Mouse (Mus musculus): ENCODE measurements around the gene Tmem150b. TPM values are rescaled to one million over a fixed set of nuclear protein-coding genes. Genes with fewer than 3 reads are reported as not detected.

Gene Tmem150b
- 0.13 and 0.19 TPM in 2 replicates for polyA plus RNA-seq (2014; fragmentation: Nextera tagmentation; extraction: Ambion mirVana)

DNA sequence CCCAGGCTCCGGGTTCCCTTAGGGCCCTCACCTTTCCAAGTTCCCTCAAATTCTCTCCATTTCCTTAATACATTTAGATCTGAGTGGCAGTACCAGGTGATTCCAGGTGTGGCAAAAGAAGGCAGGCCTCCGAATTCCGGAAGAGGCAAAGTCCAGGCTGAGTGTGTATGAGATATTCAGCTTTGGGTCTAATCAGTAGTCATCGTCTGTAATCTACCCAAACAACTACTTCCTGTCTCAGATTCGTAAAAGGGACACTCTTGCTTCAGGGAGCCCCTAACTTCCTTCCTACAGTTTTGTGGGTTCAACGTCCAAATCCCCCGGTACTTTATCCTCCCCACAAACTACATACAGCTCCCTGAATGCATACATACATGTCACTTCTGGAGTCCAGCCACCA is at the start of gene Tmem150b:
TSS of gene Tmem150b (minus strand) at position 81 of the 400 bp plus-strand sequence.
- peak within 1 kb of the TSS; percentile 33; the same call in 1 of the 2 replicates for H3K9ac ChIP-seq (ENCODE audit: low read length)
- no peak within 1 kb of the TSS for H3K27ac ChIP-seq (ENCODE audit: low read depth, low read length)
- DNase-seq (ENCODE audit: low spot score) (no peak), ATAC-seq (replicated peaks; ENCODE audit: low FRiP score) (no peak)
- H3K9me3 ChIP-seq (ENCODE audit: control insufficient read depth, low read length) = no peaks in the 10 kb centered on the region
- no peaks in the 10 kb centered on the region for H3K27me3 ChIP-seq (ENCODE audit: control insufficient read depth, insufficient read depth, low read length)
- H3K4me3 ChIP-seq (ENCODE audit: low read depth, low read length) = no peak within 1 kb of the TSS
- 85% methylated on average over 7 of the region's 7 CpGs for WGBS
- H3K36me3 ChIP-seq (ENCODE audit: control insufficient read depth, insufficient read depth, low read length) = no peaks in the 10 kb centered on the region
- H3K4me1 ChIP-seq (replicated peaks; ENCODE audit: control insufficient read depth, insufficient read depth, low read length) = no peaks in the 10 kb centered on the region
- no peak within 1 kb of the TSS for H3K4me2 ChIP-seq (ENCODE audit: low read depth, low read length, severe bottlenecking)

DNA sequence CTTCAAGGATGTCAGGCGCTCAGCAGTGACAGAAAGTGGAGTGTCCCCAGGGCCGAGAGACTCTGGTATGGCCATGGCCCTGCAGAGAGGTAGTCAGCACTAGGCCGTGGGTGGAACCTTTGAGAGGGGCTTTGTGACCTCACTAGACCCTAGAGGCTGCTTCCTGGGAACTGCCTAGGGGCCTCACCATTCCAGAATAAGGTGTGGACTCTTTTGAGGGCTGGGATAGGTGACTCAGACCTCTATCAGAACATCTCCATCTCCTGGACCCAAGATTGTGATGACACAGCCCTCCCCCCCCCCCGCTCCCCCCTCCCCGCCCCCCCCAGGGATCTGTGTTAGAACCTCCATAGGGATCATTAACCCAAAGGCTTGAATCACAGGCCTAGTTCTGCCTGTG is 46.2 kb upstream of the Tmem150b start, which contains the start of gene Fam71e2:
TSS of gene Fam71e2 (minus strand) at position 101 of the 400 bp plus-strand sequence.
- Histone ChIP-seq H3K4me2 (ENCODE audit: low read depth, low read length, severe bottlenecking) (no peak within 1 kb of the TSS), H3K27ac (ENCODE audit: low read depth, low read length) (no peak within 1 kb of the TSS), H3K27me3 (ENCODE audit: control insufficient read depth, insufficient read depth, low read length) (peaks cover 13% of the 10 kb centered on the region), H3K9me3 (ENCODE audit: control insufficient read depth, low read length) (no peaks in the 10 kb centered on the region), H3K4me3 (ENCODE audit: low read depth, low read length) (no peak within 1 kb of the TSS), H3K4me1 (replicated peaks; ENCODE audit: control insufficient read depth, insufficient read depth, low read length) (no peaks in the 10 kb centered on the region), H3K9ac (ENCODE audit: low read length) (no peak within 1 kb of the TSS), H3K36me3 (ENCODE audit: control insufficient read depth, insufficient read depth, low read length) (no peaks in the 10 kb centered on the region)
- ATAC-seq (replicated peaks; ENCODE audit: low FRiP score) = no peak
- DNase-seq (ENCODE audit: low spot score) = no peak
- WGBS = 83% methylated on average over 3 of the region's 5 CpGs

DNA sequence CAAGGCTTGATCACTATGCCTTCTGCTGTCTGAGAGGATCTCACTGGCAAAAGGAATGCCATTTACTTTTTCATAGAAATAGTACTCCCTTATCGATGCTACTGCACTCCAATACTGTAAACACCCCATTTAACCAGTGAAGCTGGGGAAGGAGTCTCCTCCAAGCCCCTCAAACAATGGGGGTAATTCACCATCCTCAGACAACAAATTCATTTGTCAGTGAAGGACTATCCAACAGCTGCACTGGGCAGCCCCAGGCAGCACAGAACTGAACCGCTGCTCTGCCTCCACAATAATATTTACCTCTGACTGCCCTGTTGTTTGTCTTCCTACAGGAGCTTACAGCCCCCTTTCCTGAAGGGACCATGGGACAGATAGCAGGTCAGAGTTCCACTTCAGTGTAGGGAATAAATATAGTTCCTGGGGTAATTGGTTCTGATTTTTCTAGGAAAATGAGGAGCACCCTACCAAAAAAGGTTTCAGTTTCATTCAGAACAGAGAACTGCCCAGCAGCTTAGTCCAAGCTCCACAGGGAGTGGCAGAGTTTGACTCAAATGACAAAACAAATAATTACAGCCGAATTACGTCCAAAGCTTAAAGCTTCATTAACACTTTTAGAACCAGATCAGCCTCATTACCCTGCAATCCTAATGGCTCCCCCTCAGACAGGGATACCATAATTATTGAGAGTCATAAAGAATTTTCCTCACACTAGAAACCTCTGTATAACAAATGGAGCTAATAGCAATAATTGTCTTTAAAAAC is 40.1 kb upstream of the Tmem150b start:
- Histone ChIP-seq H3K4me1 (replicated peaks; ENCODE audit: control insufficient read depth, insufficient read depth, low read length) (peaks cover 12% of the 10 kb centered on the region), H3K4me3 (ENCODE audit: low read depth, low read length) (no peak overlapping the region), H3K4me2 (ENCODE audit: low read depth, low read length, severe bottlenecking) (no peak overlapping the region), H3K9me3 (ENCODE audit: control insufficient read depth, low read length) (no peaks in the 10 kb centered on the region), H3K27me3 (ENCODE audit: control insufficient read depth, insufficient read depth, low read length) (no peaks in the 10 kb centered on the region), H3K27ac (ENCODE audit: low read depth, low read length) (no peak overlapping the region), H3K36me3 (ENCODE audit: control insufficient read depth, insufficient read depth, low read length) (no peaks in the 10 kb centered on the region), H3K9ac (ENCODE audit: low read length) (no peak overlapping the region)
- no peak for ATAC-seq (replicated peaks; ENCODE audit: low FRiP score)
- DNase-seq (ENCODE audit: low spot score) = no peak
- WGBS = 10% methylated on average over 4 of the region's 4 CpGs

DNA sequence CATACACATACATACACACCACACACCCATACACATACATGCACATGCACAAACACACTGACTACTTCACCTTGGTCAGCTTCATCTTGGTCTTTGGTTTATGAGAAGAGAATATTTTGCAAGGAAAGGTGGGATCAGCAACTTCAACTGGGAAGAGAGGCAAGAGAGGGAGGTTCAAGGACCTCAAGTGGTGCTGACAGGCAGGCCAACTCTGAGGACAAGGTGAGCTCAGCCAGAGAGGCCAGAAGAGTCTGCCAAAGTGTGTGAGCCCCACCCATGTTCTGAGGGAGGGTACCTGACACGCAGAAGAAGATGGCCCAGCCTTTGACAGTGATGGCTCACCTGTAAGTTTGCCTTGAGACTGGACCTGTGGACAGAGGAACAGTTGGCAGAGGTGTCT is 34.6 kb upstream of the Tmem150b start:
- Histone ChIP-seq H3K4me3 (ENCODE audit: low read depth, low read length) (no peak overlapping the region), H3K36me3 (ENCODE audit: control insufficient read depth, insufficient read depth, low read length) (no peaks in the 10 kb centered on the region), H3K9me3 (ENCODE audit: control insufficient read depth, low read length) (no peaks in the 10 kb centered on the region), H3K27ac (ENCODE audit: low read depth, low read length) (no peak overlapping the region; the same call in 1 of the 2 replicates), H3K27me3 (ENCODE audit: control insufficient read depth, insufficient read depth, low read length) (no peaks in the 10 kb centered on the region), H3K9ac (ENCODE audit: low read length) (no peak overlapping the region), H3K4me2 (ENCODE audit: low read depth, low read length, severe bottlenecking) (no peak overlapping the region), H3K4me1 (replicated peaks; ENCODE audit: control insufficient read depth, insufficient read depth, low read length) (0 out of 2 replicates have a peak, but pooled peaks cover 1% of the 10 kb centered on the region)
- peak; percentile 20 for DNase-seq (ENCODE audit: low spot score)
- no peak for ATAC-seq (replicated peaks; ENCODE audit: low FRiP score)
- 41% methylated on average over 1 of the region's 1 CpGs for WGBS

DNA sequence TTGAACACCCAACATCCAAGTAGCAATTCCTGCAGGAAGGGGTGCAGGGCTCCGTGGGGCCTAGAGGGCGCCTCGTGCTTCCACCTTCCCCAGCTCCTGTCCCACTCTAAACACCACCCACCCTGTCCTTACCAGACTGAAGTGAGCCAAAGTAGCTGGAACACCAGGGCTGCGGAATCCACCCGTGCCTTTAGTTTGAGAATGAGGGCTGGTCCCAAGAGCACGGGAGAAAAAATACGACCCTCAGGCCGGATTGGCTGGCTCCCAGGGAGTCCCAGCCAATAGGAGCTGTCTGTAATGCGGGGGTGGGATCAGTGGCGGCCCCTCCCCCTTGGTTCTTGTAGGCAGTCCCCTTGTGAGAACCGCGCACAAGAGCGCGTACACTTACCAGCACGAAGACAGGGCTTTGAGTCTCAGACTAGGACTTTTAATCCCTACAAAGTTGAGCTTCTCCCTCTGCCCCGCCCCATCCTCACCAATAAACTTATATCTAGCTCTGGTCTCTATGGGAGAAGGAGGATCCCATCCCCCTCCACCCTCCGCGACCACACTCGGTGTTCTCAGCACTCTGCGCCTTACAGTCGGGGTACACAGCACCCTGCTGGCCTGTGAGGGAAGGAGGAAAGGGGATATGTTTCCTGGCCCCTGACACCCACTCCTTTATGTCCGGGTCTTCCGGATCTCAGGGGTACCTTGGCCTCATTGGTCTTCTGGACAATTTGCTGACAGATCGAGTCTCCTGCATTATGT is 27.9 kb upstream of the Tmem150b start, which contains the start of gene Cox6b2:
TSS of gene Cox6b2 (minus strand) at position 274 of the 750 bp plus-strand sequence.
- Histone ChIP-seq H3K27ac (ENCODE audit: low read depth, low read length) (0 out of 2 replicates have a peak within 1 kb of the TSS, but pooled peaks have one; percentile 7), H3K36me3 (ENCODE audit: control insufficient read depth, insufficient read depth, low read length) (no peaks in the 10 kb centered on the region), H3K9me3 (ENCODE audit: control insufficient read depth, low read length) (no peaks in the 10 kb centered on the region), H3K27me3 (ENCODE audit: control insufficient read depth, insufficient read depth, low read length) (no peaks in the 10 kb centered on the region), H3K4me2 (ENCODE audit: low read depth, low read length, severe bottlenecking) (peak within 1 kb of the TSS; percentile 41), H3K4me3 (ENCODE audit: low read depth, low read length) (peak within 1 kb of the TSS; percentile 32), H3K9ac (ENCODE audit: low read length) (peak within 1 kb of the TSS; percentile 27), H3K4me1 (replicated peaks; ENCODE audit: control insufficient read depth, insufficient read depth, low read length) (peaks cover 10% of the 10 kb centered on the region)
- DNase-seq (ENCODE audit: low spot score) (peak; percentile 94), ATAC-seq (replicated peaks; ENCODE audit: low FRiP score) (peak; percentile 94)
- WGBS = 5% methylated on average over 24 of the region's 24 CpGs

DNA sequence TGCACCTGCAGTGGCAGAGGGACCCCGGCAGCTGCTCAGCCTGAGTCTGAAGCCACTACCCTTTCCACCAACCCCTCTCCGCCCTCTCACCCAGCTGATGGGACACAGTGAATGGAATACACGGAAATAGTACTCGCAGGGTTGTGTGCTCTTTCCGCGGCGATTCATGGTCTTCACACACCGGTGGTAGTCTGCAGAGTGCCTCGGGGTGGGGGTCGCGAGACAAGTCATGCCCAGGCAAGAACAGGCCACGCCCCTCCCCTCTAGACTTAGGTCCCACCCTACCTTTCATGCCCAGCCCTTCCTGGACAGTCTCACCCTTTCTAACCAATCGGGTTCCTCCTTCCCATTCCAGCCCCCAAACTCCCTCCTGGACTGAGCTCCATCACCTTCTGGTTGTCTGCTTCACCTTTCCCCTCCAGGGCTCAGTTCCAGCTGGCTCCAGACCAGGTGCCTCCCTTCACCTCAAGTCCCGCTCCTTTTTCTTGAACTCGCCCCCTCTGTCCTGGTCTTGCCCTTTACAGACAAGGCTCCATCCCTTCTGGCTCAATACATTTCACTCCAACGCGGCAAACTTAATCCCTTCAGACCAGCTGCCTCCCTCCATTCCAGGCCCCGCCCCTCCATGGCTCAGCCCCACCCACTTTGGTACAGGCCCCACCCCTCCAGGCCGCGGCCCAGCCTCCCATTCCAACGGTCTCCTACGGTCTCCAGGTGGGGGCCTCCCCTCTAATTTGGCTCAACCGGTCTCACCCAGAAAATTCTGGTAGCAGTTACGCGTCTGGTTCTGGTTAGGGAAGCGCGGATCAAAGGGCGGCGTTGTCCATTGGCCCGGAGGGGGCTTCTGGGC is 27.1 kb upstream of the Tmem150b start:
- peak overlapping the region; percentile 41 for H3K4me2 ChIP-seq (ENCODE audit: low read depth, low read length, severe bottlenecking)
- peaks cover 10% of the 10 kb centered on the region for H3K4me1 ChIP-seq (replicated peaks; ENCODE audit: control insufficient read depth, insufficient read depth, low read length)
- DNase-seq (ENCODE audit: low spot score) (peak; percentile 85), ATAC-seq (replicated peaks; ENCODE audit: low FRiP score) (peak; percentile 78)
- 1% methylated on average over 30 of the region's 30 CpGs for WGBS
- H3K4me3 ChIP-seq (ENCODE audit: low read depth, low read length) = peak overlapping the region; percentile 32
- H3K36me3 ChIP-seq (ENCODE audit: control insufficient read depth, insufficient read depth, low read length) = no peaks in the 10 kb centered on the region
- peak overlapping the region; percentile 27; the same call in 1 of the 2 replicates for H3K9ac ChIP-seq (ENCODE audit: low read length)
- H3K27me3 ChIP-seq (ENCODE audit: control insufficient read depth, insufficient read depth, low read length) = no peaks in the 10 kb centered on the region
- 0 out of 2 replicates have a peak overlapping the region, but pooled peaks have one; percentile 7 for H3K27ac ChIP-seq (ENCODE audit: low read depth, low read length)
- no peaks in the 10 kb centered on the region for H3K9me3 ChIP-seq (ENCODE audit: control insufficient read depth, low read length)

DNA sequence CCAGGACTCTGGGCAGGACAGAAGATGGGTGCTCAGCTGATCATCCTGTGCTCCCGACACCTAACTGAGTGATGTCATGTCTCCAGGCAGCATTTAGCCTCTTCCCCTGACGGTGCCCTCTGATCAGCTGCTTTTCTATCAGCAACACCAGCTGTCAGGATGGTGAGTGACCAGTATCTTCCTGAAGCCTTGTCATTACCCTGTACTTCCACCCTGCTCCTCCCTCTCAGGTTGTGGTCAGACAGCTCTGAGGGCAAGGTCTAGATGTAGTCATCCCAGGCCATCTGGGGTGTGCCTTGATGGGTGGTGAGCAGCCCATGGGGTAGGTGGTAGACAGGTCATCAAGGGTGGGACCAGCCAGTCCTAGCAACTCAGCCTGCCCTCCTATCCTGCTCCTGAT is 24.1 kb upstream of the Tmem150b start:
- no peak for DNase-seq (ENCODE audit: low spot score)
- H3K27me3 ChIP-seq (ENCODE audit: control insufficient read depth, insufficient read depth, low read length) = no peaks in the 10 kb centered on the region
- H3K9me3 ChIP-seq (ENCODE audit: control insufficient read depth, low read length) = no peaks in the 10 kb centered on the region
- no peak for ATAC-seq (replicated peaks; ENCODE audit: low FRiP score)
- no peak overlapping the region for H3K27ac ChIP-seq (ENCODE audit: low read depth, low read length)
- WGBS = 93% methylated on average over 2 of the region's 2 CpGs
- peaks cover 10% of the 10 kb centered on the region for H3K4me1 ChIP-seq (replicated peaks; ENCODE audit: control insufficient read depth, insufficient read depth, low read length)
- no peak overlapping the region for H3K9ac ChIP-seq (ENCODE audit: low read length)
- no peaks in the 10 kb centered on the region for H3K36me3 ChIP-seq (ENCODE audit: control insufficient read depth, insufficient read depth, low read length)
- H3K4me2 ChIP-seq (ENCODE audit: low read depth, low read length, severe bottlenecking) = no peak overlapping the region
- H3K4me3 ChIP-seq (ENCODE audit: low read depth, low read length) = no peak overlapping the region

DNA sequence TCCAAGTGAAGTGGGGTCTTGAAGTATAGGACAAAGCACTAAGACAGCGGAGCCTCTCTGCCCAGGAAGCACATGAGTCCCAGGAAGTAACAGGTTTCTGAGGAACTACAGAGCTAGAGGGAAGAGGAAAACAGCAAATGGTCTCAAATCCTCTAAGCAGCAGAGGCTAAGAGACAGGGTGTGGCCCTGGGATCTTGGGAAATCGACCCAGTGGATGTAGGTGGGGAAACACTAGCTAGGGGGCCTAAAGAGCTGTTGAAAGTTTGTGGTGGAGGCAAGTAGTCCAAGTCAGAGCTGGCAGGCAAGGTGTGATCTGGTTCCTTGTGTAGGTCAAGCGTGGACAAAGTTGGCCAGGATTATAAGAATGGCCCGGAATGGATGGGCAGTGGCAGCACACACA is 23.3 kb upstream of the Tmem150b start:
- Histone ChIP-seq H3K9ac (ENCODE audit: low read length) (no peak overlapping the region), H3K27me3 (ENCODE audit: control insufficient read depth, insufficient read depth, low read length) (no peaks in the 10 kb centered on the region)

More for the DNA sequence above, 23.3 kb upstream of the Tmem150b start:
- no peak for DNase-seq (ENCODE audit: low spot score)
- H3K36me3 ChIP-seq (ENCODE audit: control insufficient read depth, insufficient read depth, low read length) = no peaks in the 10 kb centered on the region
- H3K9me3 ChIP-seq (ENCODE audit: control insufficient read depth, low read length) = no peaks in the 10 kb centered on the region
- ATAC-seq (replicated peaks; ENCODE audit: low FRiP score) = no peak
- H3K4me1 ChIP-seq (replicated peaks; ENCODE audit: control insufficient read depth, insufficient read depth, low read length) = peaks cover 10% of the 10 kb centered on the region
- WGBS = 90% methylated on average over 4 of the region's 4 CpGs
- no peak overlapping the region for H3K27ac ChIP-seq (ENCODE audit: low read depth, low read length)
- no peak overlapping the region for H3K4me2 ChIP-seq (ENCODE audit: low read depth, low read length, severe bottlenecking)
- no peak overlapping the region for H3K4me3 ChIP-seq (ENCODE audit: low read depth, low read length)

Data from forebrain, embryonic 11.5 days (tissue).